ENCODE assay signal across 14 mouse cellular contexts in the genomic region with DNA sequence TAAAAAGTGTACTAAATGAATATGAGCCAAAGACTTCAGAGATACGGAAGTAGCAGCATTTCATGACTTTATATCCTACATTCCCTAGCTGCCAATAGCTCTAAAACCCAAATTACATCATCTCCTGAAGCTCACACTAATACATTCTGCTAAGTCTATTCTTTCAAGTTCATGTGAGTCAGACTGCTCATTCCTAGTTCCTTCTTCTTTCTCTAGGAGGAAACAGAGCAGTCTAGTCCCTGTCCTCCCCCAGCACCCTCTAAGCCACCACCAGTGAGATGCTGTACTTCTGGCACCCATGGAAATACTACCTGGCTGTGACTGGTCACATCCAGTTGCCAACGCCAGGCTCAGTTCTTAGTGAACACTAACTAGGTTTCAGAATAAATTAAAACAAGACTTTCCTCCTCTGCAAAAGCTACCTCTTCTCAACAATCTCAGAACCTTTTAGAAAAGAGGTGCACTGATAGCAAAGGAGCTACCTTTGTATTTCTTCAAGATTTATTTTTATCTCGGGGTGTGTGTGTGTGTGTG.
"Had no signal": no experiment of that assay in that cellular context is flagged by ENCODE, and none has a peak within 500 bp of the region (broad histone marks: within the 10 kb centered on the region; RNA-seq: fewer than 3 reads in every experiment).

No protein-coding gene starts in this region.

- H3K4me1 ChIP-seq: intestine, embryonic 15.5 days; limb, embryonic 13.5 days; midbrain, embryonic 10.5 days; neural tube, embryonic 15.5 days; stomach, embryonic 15.5 days had no signal

- H3K27me3 ChIP-seq: intestine, embryonic 15.5 days; limb, embryonic 13.5 days; liver, embryonic 15.5 days; neural tube, embryonic 15.5 days; stomach, embryonic 15.5 days had no signal

- H3K27ac ChIP-seq: intestine, embryonic 15.5 days; limb, embryonic 13.5 days; liver, embryonic 15.5 days; midbrain, embryonic 10.5 days; neural tube, embryonic 15.5 days; stomach, embryonic 15.5 days had no signal

- H3K9ac ChIP-seq: intestine, embryonic 15.5 days; limb, embryonic 13.5 days; liver, embryonic 15.5 days; neural tube, embryonic 15.5 days; stomach, embryonic 15.5 days had no signal

- H3K4me3 ChIP-seq: intestine, embryonic 15.5 days; limb, embryonic 13.5 days; liver, embryonic 15.5 days; midbrain, embryonic 10.5 days; myocyte; neural tube, embryonic 15.5 days; stomach, embryonic 15.5 days had no signal

- DNase-seq: left cerebral cortex, postnatal 4 days; lung, adult 2 months; lung, postnatal 36 days; midbrain, embryonic 14.5 days; thymus, adult 2 months; thymus, postnatal 25 days had no signal

- H3K4me2 ChIP-seq: intestine, embryonic 15.5 days; limb, embryonic 13.5 days; liver, embryonic 15.5 days; neural tube, embryonic 15.5 days; stomach, embryonic 15.5 days had no signal

- ATAC-seq: intestine, embryonic 15.5 days; lung, postnatal 0 days had no signal

- H3K9me3 ChIP-seq: intestine, embryonic 15.5 days; limb, embryonic 13.5 days; liver, embryonic 15.5 days; neural tube, embryonic 15.5 days; stomach, embryonic 15.5 days had no signal
